Mouse (Mus musculus): Measurements from ENCODE around the gene Ube2j1. TPM values are rescaled to one million over a fixed set of nuclear protein-coding genes. Genes with fewer than 3 reads are reported as not detected.

Ube2j1 gene
- total and polyA plus RNA-seq, 3 experiments = 31.8 to 85.3 (median 44.8) TPM

GRCm38 (mm10) chr4:33007443-33008217, 23.6 kb upstream of the Ube2j1 start:
- Histone ChIP-seq H3K4me1 (ENCODE audit: insufficient read depth, low read depth, low read length) (no peaks in the 10 kb centered on the region), H3K36me3 (replicated peaks) (no peaks in the 10 kb centered on the region), H3K4me3 (ENCODE audit: low read depth, low read length) (no peak overlapping the region), H3K9me3 (replicated peaks) (no peaks in the 10 kb centered on the region), H3K27me3 (ENCODE audit: insufficient read depth, low read length) (no peaks in the 10 kb centered on the region; the same call in 1 of the 2 replicates)
- TF ChIP-seq GATA2 (IDR thresholded peaks at IDR 0.05; ENCODE audit: borderline replicate concordance, low read depth, low read length) (no peak), POLR2AphosphoS5 (IDR thresholded peaks at IDR 0.05; ENCODE audit: insufficient replicate concordance, low read depth, low read length) (no peak), GATA1 (IDR thresholded peaks at IDR 0.05; ENCODE audit: borderline replicate concordance, low read length) (no peak), TAL1 (conservative IDR thresholded peaks at IDR 0.05; ENCODE audit: low read depth, low read length) (no peak), CTCF (IDR thresholded peaks at IDR 0.05; ENCODE audit: low read depth, low read length) (no peak)
- no peak for ATAC-seq (ENCODE audit: extremely low read depth, insufficient number of reproducible peaks, low FRiP score, poor library complexity, severe bottlenecking)
- DNase-seq (ENCODE audit: low spot score) = no peak

DNA sequence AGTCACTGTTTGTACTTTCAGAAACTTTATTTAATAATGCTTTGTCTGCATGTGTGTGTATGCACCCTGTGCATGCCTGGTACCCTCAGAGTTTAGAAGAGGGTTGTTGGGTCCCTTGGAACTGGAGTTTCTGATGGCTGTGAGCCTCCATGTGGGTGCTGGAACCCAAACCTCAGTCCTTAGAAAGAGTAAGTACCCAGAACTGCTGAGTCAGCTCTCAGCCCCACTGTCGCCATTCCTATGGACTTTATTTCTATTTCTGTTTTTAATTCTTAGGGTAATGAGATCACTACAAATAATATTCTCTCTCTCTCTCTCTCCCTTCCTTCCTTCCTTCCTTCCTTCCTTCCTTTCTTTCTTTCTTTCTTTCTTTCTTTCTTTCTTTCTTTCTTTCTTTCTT, 21.1 kb upstream of the Ube2j1 start:
- ATAC-seq (ENCODE audit: extremely low read depth, insufficient number of reproducible peaks, low FRiP score, poor library complexity, severe bottlenecking) (no peak), DNase-seq (ENCODE audit: low spot score) (no peak)
- H3K27me3 ChIP-seq (ENCODE audit: insufficient read depth, low read length) = no peaks in the 10 kb centered on the region; the same call in 1 of the 2 replicates
- H3K36me3 ChIP-seq (replicated peaks) = no peaks in the 10 kb centered on the region
- no peaks in the 10 kb centered on the region for H3K9me3 ChIP-seq (replicated peaks)
- no peak overlapping the region for H3K4me3 ChIP-seq (ENCODE audit: low read depth, low read length)
- H3K4me1 ChIP-seq (ENCODE audit: insufficient read depth, low read depth, low read length) = no peaks in the 10 kb centered on the region
- TF ChIP-seq TAL1 (conservative IDR thresholded peaks at IDR 0.05; ENCODE audit: low read depth, low read length) (no peak), GATA2 (IDR thresholded peaks at IDR 0.05; ENCODE audit: borderline replicate concordance, low read depth, low read length) (no peak), GATA1 (IDR thresholded peaks at IDR 0.05; ENCODE audit: borderline replicate concordance, low read length) (no peak), POLR2AphosphoS5 (IDR thresholded peaks at IDR 0.05; ENCODE audit: insufficient replicate concordance, low read depth, low read length) (no peak), CTCF (IDR thresholded peaks at IDR 0.05; ENCODE audit: low read depth, low read length) (no peak)

DNA sequence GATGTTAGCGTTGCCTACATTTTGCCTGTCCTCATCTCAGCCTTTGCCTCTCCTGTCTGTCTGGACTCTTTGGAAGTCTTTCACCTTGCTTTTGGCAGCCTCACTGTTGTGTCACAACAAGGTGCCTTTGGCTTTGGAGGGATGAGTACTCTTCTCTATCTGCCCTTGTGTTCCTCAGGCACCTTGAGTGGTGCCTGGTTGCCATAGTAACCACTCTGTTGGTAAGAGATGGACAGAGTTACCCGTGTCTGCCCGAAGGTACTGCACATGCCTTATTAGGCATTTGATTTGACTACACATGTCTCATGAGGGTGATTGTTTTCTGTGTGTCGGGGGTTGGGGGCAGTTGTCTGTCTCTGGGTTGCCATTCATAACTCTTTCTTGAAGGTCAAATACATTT, 18.7 kb upstream of the Ube2j1 start:
- ATAC-seq (ENCODE audit: extremely low read depth, insufficient number of reproducible peaks, low FRiP score, poor library complexity, severe bottlenecking) = no peak
- no peak for DNase-seq (ENCODE audit: low spot score)
- H3K4me3 ChIP-seq (ENCODE audit: low read depth, low read length) = no peak overlapping the region
- no peaks in the 10 kb centered on the region for H3K9me3 ChIP-seq (replicated peaks)
- no peaks in the 10 kb centered on the region for H3K4me1 ChIP-seq (ENCODE audit: insufficient read depth, low read depth, low read length)
- H3K27me3 ChIP-seq (ENCODE audit: insufficient read depth, low read length) = no peaks in the 10 kb centered on the region; the same call in 1 of the 2 replicates
- no peaks in the 10 kb centered on the region for H3K36me3 ChIP-seq (replicated peaks)
- no peak for TF ChIP-seq GATA2 (IDR thresholded peaks at IDR 0.05; ENCODE audit: borderline replicate concordance, low read depth, low read length)
- TF ChIP-seq CTCF (IDR thresholded peaks at IDR 0.05; ENCODE audit: low read depth, low read length) = no peak
- no peak for TF ChIP-seq GATA1 (IDR thresholded peaks at IDR 0.05; ENCODE audit: borderline replicate concordance, low read length)
- no peak for TF ChIP-seq TAL1 (conservative IDR thresholded peaks at IDR 0.05; ENCODE audit: low read depth, low read length)
- no peak for TF ChIP-seq POLR2AphosphoS5 (IDR thresholded peaks at IDR 0.05; ENCODE audit: insufficient replicate concordance, low read depth, low read length)

DNA sequence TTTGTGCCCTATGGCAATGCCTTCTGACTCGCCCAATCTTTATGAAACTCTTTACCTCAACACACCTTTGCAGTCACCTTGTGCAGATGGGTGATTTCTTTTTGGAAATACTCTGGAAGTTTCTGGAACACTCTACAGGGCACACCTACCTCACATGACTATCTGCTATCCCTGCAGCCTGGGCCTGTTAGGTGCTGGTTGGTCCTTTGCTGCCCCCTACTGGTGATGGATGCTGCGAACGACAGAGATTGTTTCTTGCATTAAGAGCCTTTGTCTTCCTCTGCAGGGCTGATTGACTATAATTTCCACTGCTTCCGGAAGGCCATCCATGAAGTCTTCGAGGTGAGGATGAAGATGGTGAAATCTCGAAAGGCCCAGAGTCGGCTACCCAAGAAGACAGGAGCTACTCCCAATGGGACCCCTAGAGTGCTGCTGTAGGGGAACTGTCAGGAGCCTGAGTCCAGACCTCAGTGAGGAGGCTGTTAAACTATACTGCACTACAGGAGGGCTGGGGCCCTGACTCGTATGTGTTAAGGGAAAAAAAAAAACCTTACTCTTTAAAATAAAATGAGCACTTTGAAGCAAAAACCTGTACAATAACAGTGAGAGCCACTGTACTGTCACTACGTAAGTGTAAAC, 12.7 kb upstream of the Ube2j1 start:
- H3K4me3 ChIP-seq (ENCODE audit: low read depth, low read length) = no peak overlapping the region
- ATAC-seq (ENCODE audit: extremely low read depth, insufficient number of reproducible peaks, low FRiP score, poor library complexity, severe bottlenecking) = peak; percentile 45; the same call in 1 of the 2 replicates
- no peaks in the 10 kb centered on the region for H3K27me3 ChIP-seq (ENCODE audit: insufficient read depth, low read length)
- no peaks in the 10 kb centered on the region for H3K4me1 ChIP-seq (ENCODE audit: insufficient read depth, low read depth, low read length)
- no peaks in the 10 kb centered on the region for H3K9me3 ChIP-seq (replicated peaks)
- no peaks in the 10 kb centered on the region for H3K36me3 ChIP-seq (replicated peaks)
- DNase-seq (ENCODE audit: low spot score) = peak; percentile 38
- peak; percentile 80 for TF ChIP-seq CTCF (IDR thresholded peaks at IDR 0.05; ENCODE audit: low read depth, low read length)
- no peak for TF ChIP-seq GATA2 (IDR thresholded peaks at IDR 0.05; ENCODE audit: borderline replicate concordance, low read depth, low read length)

DNA sequence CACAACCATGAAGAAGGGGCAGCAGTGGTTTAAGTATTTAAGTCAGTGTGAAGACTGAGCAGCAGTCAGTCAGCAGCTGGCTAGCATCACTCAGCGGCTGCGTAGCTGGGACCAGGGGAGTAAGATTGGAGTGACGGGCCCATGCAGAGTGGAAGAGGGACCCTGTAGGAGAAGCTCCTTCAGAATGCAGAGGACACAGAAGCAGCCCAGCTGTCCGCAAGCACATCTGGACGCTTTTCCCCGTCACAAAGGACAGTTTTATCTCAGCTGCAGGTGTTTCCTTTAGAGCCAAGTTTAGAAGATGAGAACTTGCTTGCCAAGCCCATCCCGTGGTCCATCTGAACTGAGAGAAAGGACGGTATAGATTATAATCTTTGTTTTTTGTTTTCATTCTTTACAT, 6.8 kb upstream of the Ube2j1 start:
- TF ChIP-seq POLR2AphosphoS5 (IDR thresholded peaks at IDR 0.05; ENCODE audit: insufficient replicate concordance, low read depth, low read length) = no peak
- TF ChIP-seq GATA2 (IDR thresholded peaks at IDR 0.05; ENCODE audit: borderline replicate concordance, low read depth, low read length) = no peak
- TF ChIP-seq TAL1 (conservative IDR thresholded peaks at IDR 0.05; ENCODE audit: low read depth, low read length) = no peak
- TF ChIP-seq GATA1 (IDR thresholded peaks at IDR 0.05; ENCODE audit: borderline replicate concordance, low read length) = no peak
- TF ChIP-seq CTCF (IDR thresholded peaks at IDR 0.05; ENCODE audit: low read depth, low read length) = no peak
- no peak for ATAC-seq (ENCODE audit: extremely low read depth, insufficient number of reproducible peaks, low FRiP score, poor library complexity, severe bottlenecking)

DNA sequence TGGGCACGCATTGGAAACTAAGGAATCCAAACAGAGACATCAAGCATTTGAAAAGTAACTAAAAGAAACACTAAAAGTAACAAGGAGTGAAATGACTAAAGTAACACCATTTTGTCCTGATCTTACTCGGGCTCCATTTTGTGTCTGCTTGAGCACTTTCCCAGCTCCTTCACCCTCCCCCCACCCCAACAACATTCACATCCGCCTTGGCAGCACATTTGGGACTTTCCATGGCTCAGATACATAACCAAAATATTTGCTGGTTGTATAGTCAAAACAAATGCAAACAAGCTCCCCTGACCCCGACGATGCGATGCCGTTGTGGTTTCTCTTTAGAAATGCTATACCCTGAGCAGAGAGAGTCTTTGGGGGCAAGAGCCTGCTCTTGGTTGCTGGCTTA, 2.1 kb upstream of the Ube2j1 start:
- TF ChIP-seq GATA2 (IDR thresholded peaks at IDR 0.05; ENCODE audit: borderline replicate concordance, low read depth, low read length) (no peak), GATA1 (IDR thresholded peaks at IDR 0.05; ENCODE audit: borderline replicate concordance, low read length) (no peak), TAL1 (conservative IDR thresholded peaks at IDR 0.05; ENCODE audit: low read depth, low read length) (no peak), CTCF (IDR thresholded peaks at IDR 0.05; ENCODE audit: low read depth, low read length) (no peak), POLR2AphosphoS5 (IDR thresholded peaks at IDR 0.05; ENCODE audit: insufficient replicate concordance, low read depth, low read length) (no peak)
- DNase-seq (ENCODE audit: low spot score) (no peak), ATAC-seq (ENCODE audit: extremely low read depth, insufficient number of reproducible peaks, low FRiP score, poor library complexity, severe bottlenecking) (no peak)
- Histone ChIP-seq H3K9me3 (replicated peaks) (no peaks in the 10 kb centered on the region), H3K4me1 (ENCODE audit: insufficient read depth, low read depth, low read length) (peaks cover 22% of the 10 kb centered on the region), H3K36me3 (replicated peaks) (peaks cover 37% of the 10 kb centered on the region), H3K4me3 (ENCODE audit: low read depth, low read length) (no peak overlapping the region), H3K27me3 (ENCODE audit: insufficient read depth, low read length) (no peaks in the 10 kb centered on the region)

More for the DNA sequence above, 6.8 kb upstream of the Ube2j1 start:
- DNase-seq (ENCODE audit: low spot score) = no peak
- Histone ChIP-seq H3K9me3 (replicated peaks) (no peaks in the 10 kb centered on the region), H3K4me3 (ENCODE audit: low read depth, low read length) (no peak overlapping the region), H3K4me1 (ENCODE audit: insufficient read depth, low read depth, low read length) (no peaks in the 10 kb centered on the region; the same call in 1 of the 2 replicates), H3K36me3 (replicated peaks) (peaks cover 34% of the 10 kb centered on the region), H3K27me3 (ENCODE audit: insufficient read depth, low read length) (no peaks in the 10 kb centered on the region)
